22 mouse cellular contexts compared by ENCODE assay signal in the genomic region with DNA sequence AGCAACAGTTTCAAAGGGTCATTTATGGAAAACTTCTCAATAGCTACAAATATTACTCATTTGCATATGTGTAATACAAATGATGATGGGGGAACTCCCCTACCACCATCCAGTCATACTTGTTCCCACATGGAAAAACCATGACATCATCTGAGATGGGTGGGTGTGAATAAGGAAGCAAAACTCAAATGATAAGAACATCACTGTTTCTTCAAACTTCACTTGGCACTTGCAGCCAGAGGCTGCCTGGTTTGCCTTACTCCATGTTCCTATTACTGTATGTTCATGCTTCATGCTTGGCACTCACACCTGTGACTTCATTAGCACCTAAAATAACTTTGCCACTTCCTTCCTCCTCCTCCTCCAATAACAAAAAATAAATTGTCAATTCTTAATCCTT. TPM values are rescaled to one million over a fixed set of nuclear protein-coding genes. Genes with fewer than 3 reads are reported as not detected.
DNase-seq lines count a peak whose midpoint lies in the region; ATAC-seq lines count a peak whose summit lies in the region.
"Had no signal": no experiment of that assay in that cellular context is flagged by ENCODE, and none has a peak within 500 bp of the region (broad histone marks: within the 10 kb centered on the region; RNA-seq: fewer than 3 reads in every experiment).

No protein-coding gene starts in this region.

- peak; percentile 18; the same call in 1 of the 2 replicates for ATAC-seq in megakaryocyte, adult 5-6 weeks (ENCODE audit: poor library complexity, severe bottlenecking)
- ATAC-seq: forebrain, embryonic 16.5 days; hindbrain, embryonic 16.5 days; intestine, embryonic 16.5 days; midbrain, embryonic 13.5 days had no signal

- DNase-seq in spleen, postnatal 36 days (ENCODE audit: low spot score in 2 of 2): peak; percentile 25 to 39
- no peak for DNase-seq in spleen, postnatal 10 days (ENCODE audit: low spot score in 2 of 2)
- DNase-seq in NIH3T3 (ENCODE audit: low read depth): peak; percentile 11
- no peak for DNase-seq in layer of hippocampus, postnatal 10 days (ENCODE audit: low spot score in 2 of 2)
- no peak for DNase-seq in T-cell, adult 2 months (ENCODE audit: low spot score)
- no peak for DNase-seq in right cerebral cortex, postnatal 14 days
- DNase-seq in adrenal gland, postnatal 25 days: no peak
- DNase-seq: adrenal gland, adult 8-10 months; B cell, adult 2 months; cerebellum, adult 8-10 months; cerebellum, postnatal 36 days; heart, postnatal 14 days; kidney, postnatal 14 days; layer of hippocampus, adult 9-11 months; retina, postnatal 1 day; right cerebral cortex, postnatal 25 days; thymus, postnatal 14 days had no signal

RNA-seq across cellular contexts. Expression of a gene that starts 16.4 kb away (rescaled TPM):
- 52.4 and 55.0 TPM in 2 replicates for total RNA-seq in megakaryocyte, adult 5-6 weeks (2015)
- 21.8 and 29.0 TPM in 2 replicates for total RNA-seq in megakaryocyte, adult 5-6 weeks (2017)
- total RNA-seq in layer of hippocampus, postnatal 10 days (2021): 1 to 10 TPM; 3.1 to 4.1 TPM
- 8.2 and 8.7 TPM in 2 replicates for total RNA-seq in adrenal gland, postnatal 25 days (2021)

Comparison
In these comparisons a context has a peak if more than half of its experiments do, and no peak if none do; other contexts are left out.
1. DNase-seq: peak in spleen, postnatal 36 days (2 of 2) and NIH3T3 (single experiment); none in spleen, postnatal 10 days (0 of 2), layer of hippocampus, postnatal 10 days (0 of 2), T-cell, adult 2 months (single experiment), right cerebral cortex, postnatal 14 days (single experiment) and adrenal gland, postnatal 25 days (single experiment).